Mouse (Mus musculus) olfactory bulb, adult 2 months (tissue): ENCODE measurements around the gene Med15. TPM values are rescaled to one million over a fixed set of nuclear protein-coding genes. Genes with fewer than 3 reads are reported as not detected.

Experiments
- H3K27ac ChIP-seq: fragments of 200-500 bp; 2 replicates; pipeline ENCODE4 v1.5.1; 2012; ENCODE audit warnings: low read depth, low read length; ENCODE audit not compliant: insufficient read depth
- H3K4me1 ChIP-seq: fragments of 200-500 bp; 2 replicates; pipeline ENCODE4 v1.6.1; 2012; ENCODE audit warnings: low read length; ENCODE audit not compliant: control insufficient read depth, insufficient read depth
- H3K4me3 ChIP-seq: fragments of 200-500 bp; 2 replicates; pipeline ENCODE4 v1.5.1; 2012; ENCODE audit warnings: mild to moderate bottlenecking, low read depth, low read length, moderate library complexity; ENCODE audit not compliant: insufficient read depth
- CTCF ChIP-seq: fragments of 200-500 bp; IDR thresholded peaks from 2 replicates; pipeline ENCODE4 v1.5.1; 2012; ENCODE audit warnings: low read depth, mild to moderate bottlenecking, low read length, moderate library complexity; ENCODE audit not compliant: insufficient read depth
- POLR2A ChIP-seq: fragments of 200-500 bp; IDR thresholded peaks from 2 replicates; pipeline ENCODE4 v1.6.1; 2012; ENCODE audit warnings: mild to moderate bottlenecking, low read depth, low read length, moderate library complexity; ENCODE audit not compliant: insufficient read depth
- WGBS: fragments of 180-500 bp; shearing (Covaris S2); methylation state at CpG from one replicate; pipeline ENCODE4 v1.1.7; 2018; 5-methylcytosine and 5-hydroxymethylcytosine counted together
- polyA plus RNA-seq: library from polyadenylated mRNA; stranded (reverse); fragments of >200 nt; gene quantifications from 2 replicates; pipeline ENCODE4 v1.2.4, GENCODE M21; 2012; ENCODE audit warnings: low replicate concordance; ENCODE audit not compliant: missing spikeins, insufficient read depth, insufficient read length

The Med15 gene
- not detected in 2 replicates for polyA plus RNA-seq

DNA sequence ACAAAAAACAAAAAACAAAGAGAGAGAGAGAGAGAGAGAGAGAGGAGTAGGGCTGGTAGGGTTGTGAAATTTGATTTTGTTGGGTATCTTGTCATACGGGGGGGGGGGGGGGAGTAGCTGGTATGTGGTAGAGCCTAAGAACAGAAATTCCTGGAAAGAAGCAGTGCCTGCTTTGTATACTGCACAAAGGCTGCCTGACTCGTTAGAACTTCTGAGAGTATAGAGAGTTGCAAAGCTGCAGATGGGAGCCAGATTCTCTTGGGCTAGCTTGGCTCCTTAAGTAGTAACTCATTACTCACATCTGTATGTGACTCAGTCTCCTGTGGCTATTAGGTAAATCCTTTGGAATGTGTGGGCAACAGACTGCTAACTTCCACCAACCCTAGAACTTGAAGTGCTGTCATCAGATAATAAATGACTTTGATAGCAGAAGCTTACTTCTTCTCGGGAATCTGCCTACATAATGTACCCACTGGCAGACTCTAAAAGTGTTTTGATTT is at the start of gene Med15:
Med15 (minus strand) TSS at position 51 of the 500 bp plus-strand sequence.
- Histone ChIP-seq H3K27ac (no peak within 1 kb of the TSS), H3K4me3 (no peak within 1 kb of the TSS), H3K4me1 (no peaks in the 10 kb centered on the region)
- TF ChIP-seq POLR2A (no peak), CTCF (no peak)
- WGBS, result 47% methylated on average over 3 of the region's 3 CpGs

DNA sequence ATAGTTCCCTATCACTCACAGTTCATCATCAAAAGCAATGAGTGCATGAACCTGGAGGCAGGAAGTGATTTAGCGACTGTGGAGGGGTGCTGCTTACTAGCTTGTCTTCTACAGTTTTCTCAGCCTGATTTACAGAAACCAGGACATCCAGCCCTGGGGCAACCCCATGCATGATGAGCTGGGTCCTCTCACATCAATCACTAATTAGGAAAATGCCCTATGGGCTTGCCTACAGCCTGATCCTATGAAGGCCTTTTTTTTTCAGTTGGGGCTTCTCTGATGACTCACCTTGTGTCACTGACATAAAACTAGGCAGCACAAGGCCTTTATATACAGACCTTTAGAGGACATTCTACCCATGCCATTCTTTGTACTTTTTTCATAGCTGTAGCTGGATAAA is 47.0 kb upstream of the Med15 start:
- no peak overlapping the region for H3K27ac ChIP-seq
- no peak for TF ChIP-seq POLR2A
- TF ChIP-seq CTCF, result no peak
- no peaks in the 10 kb centered on the region for H3K4me1 ChIP-seq
- H3K4me3 ChIP-seq, result no peak overlapping the region
- WGBS, result 85% methylated on average over 1 of the region's 1 CpGs

DNA sequence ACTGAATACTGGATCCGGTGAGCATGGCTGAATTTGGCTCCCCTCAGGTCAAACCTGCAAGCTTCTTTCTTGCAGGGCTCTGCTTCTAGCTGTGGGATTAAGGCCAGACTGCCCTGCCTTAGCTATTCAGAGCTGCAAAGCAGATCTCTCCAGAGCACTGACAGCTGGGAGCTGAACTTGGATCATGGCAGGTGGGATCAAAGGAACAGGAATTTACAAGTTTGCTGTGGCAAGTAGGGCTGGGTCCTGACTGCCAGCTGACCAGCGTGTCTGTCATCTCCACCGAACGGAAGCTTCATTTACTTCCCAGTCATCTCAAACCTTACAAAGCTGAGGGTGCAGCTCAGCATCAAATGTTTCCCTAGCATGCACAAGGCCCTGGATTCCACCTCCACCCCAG is 45.5 kb upstream of the Med15 start:
- Histone ChIP-seq H3K27ac (no peak overlapping the region), H3K4me3 (no peak overlapping the region), H3K4me1 (no peaks in the 10 kb centered on the region)
- TF ChIP-seq POLR2A (no peak), CTCF (no peak)
- 83% methylated on average over 4 of the region's 4 CpGs for WGBS

DNA sequence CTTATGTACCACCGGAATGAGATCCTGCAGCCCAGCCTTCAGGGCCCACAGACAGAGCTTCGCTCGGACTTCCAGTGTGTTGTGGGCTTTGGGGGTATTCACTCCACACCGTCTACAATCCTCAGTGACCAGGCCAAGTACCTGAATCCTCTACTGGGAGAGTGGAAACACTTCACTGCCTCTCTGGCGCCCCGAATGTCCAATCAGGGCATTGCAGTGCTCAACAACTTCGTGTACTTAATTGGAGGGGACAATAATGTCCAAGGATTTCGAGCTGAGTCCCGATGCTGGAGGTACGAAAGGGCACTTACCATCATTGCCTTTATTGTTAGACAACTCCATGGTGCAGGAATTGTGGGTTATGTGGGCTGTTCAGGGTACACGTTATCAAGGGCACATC is 44.1 kb upstream of the Med15 start:
- no peak overlapping the region for H3K4me3 ChIP-seq
- H3K27ac ChIP-seq, result no peak overlapping the region
- H3K4me1 ChIP-seq, result no peaks in the 10 kb centered on the region
- TF ChIP-seq POLR2A (no peak), CTCF (no peak)
- WGBS, result 64% methylated on average over 11 of the region's 11 CpGs

DNA sequence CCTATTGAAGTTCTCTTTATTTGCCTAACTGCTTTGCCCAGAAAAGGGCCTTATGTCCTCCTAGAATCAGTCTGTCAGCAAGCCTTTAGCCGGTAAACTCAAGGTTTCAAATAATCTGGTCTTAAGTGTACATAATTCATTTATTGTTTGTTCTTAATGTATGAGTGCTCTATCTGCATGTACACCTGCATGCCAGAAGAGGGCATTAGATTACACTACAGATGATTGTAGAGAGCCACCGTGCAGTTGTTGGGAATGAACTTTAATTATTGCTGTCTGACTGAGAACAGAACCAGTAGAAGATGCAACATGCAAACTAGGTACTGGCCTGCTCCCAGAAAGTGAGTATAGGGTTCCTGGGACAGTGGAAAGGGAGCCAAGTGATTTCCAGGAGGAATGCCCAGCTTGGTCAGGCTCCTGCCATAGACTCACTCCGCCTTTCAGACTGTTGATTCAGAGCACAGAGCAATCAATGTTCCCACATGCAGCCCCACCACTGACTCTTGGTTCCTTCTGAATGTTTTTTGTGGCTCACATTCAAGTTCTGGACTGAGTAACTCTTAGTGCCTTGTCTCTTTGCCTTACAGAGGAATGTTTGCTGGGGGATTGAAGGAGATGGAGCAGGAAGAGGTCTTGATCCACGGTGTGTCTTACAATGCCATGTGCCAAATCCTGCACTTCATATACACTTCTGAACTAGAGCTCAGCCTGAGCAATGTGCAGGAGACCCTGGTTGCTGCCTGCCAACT is 38.6 kb upstream of the Med15 start:
- Histone ChIP-seq H3K4me3 (no peak overlapping the region), H3K27ac (no peak overlapping the region), H3K4me1 (no peaks in the 10 kb centered on the region; the same call in 1 of the 2 replicates)
- TF ChIP-seq POLR2A (no peak), CTCF (no peak)
- 64% methylated on average over 4 of the region's 4 CpGs for WGBS

DNA sequence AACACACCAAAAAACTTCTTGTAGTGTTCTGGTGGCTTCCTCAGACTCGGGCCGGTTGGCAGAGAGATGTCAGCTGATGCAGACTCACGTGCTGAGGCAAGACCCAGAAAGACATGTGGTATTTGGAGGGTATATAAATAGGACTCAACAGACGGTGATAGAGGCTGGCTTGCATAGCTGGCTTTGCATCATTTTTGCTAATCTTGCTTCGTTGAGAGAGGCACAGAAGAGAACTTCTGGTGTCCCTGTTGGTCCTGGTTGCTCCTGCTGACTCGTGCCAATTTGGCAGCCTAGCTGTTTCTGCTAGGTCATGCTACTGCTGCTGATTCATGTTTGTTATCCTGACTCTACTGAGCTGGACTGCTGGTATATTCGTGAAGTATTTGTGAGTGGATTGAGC is 36.1 kb upstream of the Med15 start:
- H3K4me1 ChIP-seq, result peaks cover 5% of the 10 kb centered on the region
- no peak for TF ChIP-seq CTCF
- TF ChIP-seq POLR2A, result no peak
- H3K27ac ChIP-seq, result no peak overlapping the region
- no peak overlapping the region for H3K4me3 ChIP-seq
- WGBS, result 52% methylated on average over 7 of the region's 7 CpGs

DNA sequence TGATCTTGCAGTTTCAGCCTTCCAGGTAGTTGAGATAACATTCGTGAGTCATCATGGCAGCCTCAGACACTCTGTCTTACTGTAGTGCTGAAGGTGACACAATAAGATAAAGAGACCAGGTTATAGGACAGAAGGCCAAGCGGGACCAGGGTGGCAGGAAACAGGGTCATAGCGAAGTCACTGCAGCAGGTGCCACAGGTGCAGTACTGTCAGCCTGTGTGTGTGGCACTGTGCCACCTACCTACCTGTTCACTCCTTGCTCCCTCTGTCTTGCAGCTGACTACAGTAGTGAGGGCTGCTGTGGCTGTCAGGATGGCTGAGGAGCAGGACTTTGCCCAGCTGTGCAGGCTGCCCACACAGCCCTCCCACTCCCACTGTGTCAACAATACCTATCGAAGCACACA is 31.4 kb upstream of the Med15 start:
- 71% methylated on average over 4 of the region's 4 CpGs for WGBS
- Histone ChIP-seq H3K4me3 (no peak overlapping the region), H3K4me1 (peaks cover 10% of the 10 kb centered on the region), H3K27ac (no peak overlapping the region)
- TF ChIP-seq CTCF, result no peak

DNA sequence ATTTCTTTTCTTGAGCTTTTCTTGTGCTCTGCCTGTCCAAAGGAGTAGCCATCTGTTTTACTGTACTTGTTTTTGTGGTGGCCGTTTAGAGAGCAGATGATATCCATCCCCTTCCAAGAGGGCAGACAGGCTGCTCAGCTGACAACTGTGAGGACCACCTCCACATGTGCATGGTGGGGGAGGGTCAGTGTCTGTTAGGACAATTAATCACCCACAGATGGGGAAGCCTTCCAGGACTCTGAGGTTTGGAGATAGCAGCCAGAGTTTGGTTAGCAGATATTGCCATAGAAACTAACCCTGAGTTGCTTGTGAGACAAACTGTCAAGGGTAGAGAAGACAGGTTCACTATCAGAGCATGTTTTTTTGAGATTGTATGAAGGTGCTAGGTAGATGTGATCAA is 28.4 kb upstream of the Med15 start:
- WGBS, result 50% methylated on average over 1 of the region's 1 CpGs
- H3K4me3 ChIP-seq, result no peak overlapping the region
- TF ChIP-seq CTCF, result no peak
- no peak for TF ChIP-seq POLR2A
- H3K4me1 ChIP-seq, result peaks cover 10% of the 10 kb centered on the region
- H3K27ac ChIP-seq, result no peak overlapping the region

DNA sequence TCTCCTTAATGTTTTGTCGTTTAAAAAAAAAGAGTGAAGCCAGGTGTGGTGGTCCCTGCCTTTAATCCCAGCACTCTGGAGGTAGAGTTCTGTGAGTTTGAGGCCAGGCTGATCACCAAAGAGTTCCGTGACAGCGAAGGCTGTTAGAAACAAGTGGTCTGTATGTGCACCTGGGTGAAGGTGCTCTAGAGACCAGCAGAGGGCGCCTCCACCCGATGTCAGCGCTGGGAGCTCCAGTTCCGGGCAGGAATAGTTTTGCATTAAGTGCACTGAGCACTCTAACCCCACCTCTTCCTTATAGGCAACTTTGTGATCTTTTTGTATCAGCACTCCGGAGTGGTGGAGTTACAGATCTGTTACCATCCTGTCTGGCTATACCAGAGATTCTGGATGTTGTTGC is 28.0 kb upstream of the Med15 start:
- Histone ChIP-seq H3K27ac (no peak overlapping the region), H3K4me3 (peak overlapping the region; percentile 12; the same call in 1 of the 2 replicates), H3K4me1 (peaks cover 10% of the 10 kb centered on the region)
- TF ChIP-seq CTCF, result peak; percentile 58; the same call in 1 of the 2 replicates
- TF ChIP-seq POLR2A, result no peak
- 36% methylated on average over 8 of the region's 8 CpGs for WGBS

DNA sequence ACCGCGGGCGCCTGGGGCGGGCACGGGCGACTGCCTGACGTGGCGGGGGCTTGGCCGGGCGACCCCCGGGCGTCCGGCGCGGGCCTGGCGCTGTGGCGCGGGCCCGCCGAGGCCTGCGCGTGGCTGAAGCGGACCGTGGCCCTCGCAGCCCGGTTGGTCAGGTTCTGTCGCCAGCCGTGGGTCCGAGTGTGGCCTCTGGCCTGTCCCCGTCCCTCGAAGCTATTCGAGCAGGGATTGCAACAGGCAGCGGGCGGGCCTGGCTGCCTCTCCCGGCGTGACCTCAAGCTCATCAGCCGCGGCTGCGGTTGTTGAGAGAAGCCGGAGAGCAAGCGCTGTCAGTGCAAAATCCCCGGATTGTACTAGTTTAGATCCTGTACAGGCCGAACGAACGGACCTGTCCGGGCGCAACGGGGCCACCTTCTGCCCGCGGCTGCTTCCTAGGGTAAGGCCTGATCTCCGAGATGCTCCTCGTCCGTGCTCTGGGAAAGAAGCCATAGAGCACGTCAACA is 27.2 kb upstream of the Med15 start:
- H3K27ac ChIP-seq, result peak overlapping the region; percentile 76
- H3K4me1 ChIP-seq, result peaks cover 10% of the 10 kb centered on the region
- WGBS, result under 1% methylated on average over 53 of the region's 54 CpGs
- TF ChIP-seq POLR2A (no peak), CTCF (no peak)
- peak overlapping the region; percentile 79 for H3K4me3 ChIP-seq
